Mouse (Mus musculus) forebrain, embryonic 11.5 days (tissue): Measurements from ENCODE around the gene Crebrf. TPM values are rescaled to one million over a fixed set of nuclear protein-coding genes. Genes with fewer than 3 reads are reported as not detected.

Source experiments
- ATAC-seq: fragments of 200-750 bp; cut with Nextera tagmentation; replicated peaks from 2 replicates; pipeline ENCODE4 v1.8.0; 2017; ENCODE audit warnings: moderate TSS enrichment; ENCODE audit not compliant: low FRiP score
- DNase-seq: peaks from one replicate; pipeline ENCODE4 v3.0.0-alpha.2; 2017; ENCODE audit warnings: low spot score
- H3K27ac ChIP-seq: fragments of 300-500 bp; sonication (generic); 2 replicates; pipeline ENCODE4 v1.5.1; 2014; ENCODE audit warnings: low read depth, low read length
- H3K27me3 ChIP-seq: fragments of 300-500 bp; sonication (generic); 2 replicates; pipeline ENCODE4 v1.6.1; 2014; ENCODE audit warnings: mild to moderate bottlenecking, low read length, mixed read lengths; ENCODE audit not compliant: control insufficient read depth, insufficient read depth
- H3K36me3 ChIP-seq: fragments of 300-500 bp; sonication (generic); 2 replicates; pipeline ENCODE4 v1.6.1; 2014; ENCODE audit warnings: mild to moderate bottlenecking, low read length, moderate library complexity, mixed read lengths; ENCODE audit not compliant: control insufficient read depth, insufficient read depth
- H3K4me1 ChIP-seq: fragments of 300-500 bp; sonication (generic); replicated peaks from 2 replicates; pipeline ENCODE4 v1.6.1; 2014; ENCODE audit warnings: low read length, mixed read lengths; ENCODE audit not compliant: control insufficient read depth, insufficient read depth
- H3K4me2 ChIP-seq: fragments of 300-500 bp; sonication (generic); 2 replicates; pipeline ENCODE4 v1.6.1; 2014; ENCODE audit warnings: low read depth, mild to moderate bottlenecking, low read length, moderate library complexity, mixed read lengths; ENCODE audit not compliant: severe bottlenecking
- H3K4me3 ChIP-seq: fragments of 300-500 bp; sonication (generic); 2 replicates; pipeline ENCODE4 v1.5.1; 2014; ENCODE audit warnings: low read depth, low read length
- H3K9ac ChIP-seq: fragments of 300-500 bp; sonication (generic); 2 replicates; pipeline ENCODE4 v1.6.1; 2014; ENCODE audit warnings: low read length
- H3K9me3 ChIP-seq: fragments of 300-500 bp; sonication (generic); 2 replicates; pipeline ENCODE4 v1.6.1; 2016; ENCODE audit warnings: low read length, mixed read lengths; ENCODE audit not compliant: control insufficient read depth
- WGBS: fragments of 180-500 bp; shearing (Covaris S2); extraction: QIAGEN DNeasy Blood & Tissue Kit; methylation state at CpG from one replicate; pipeline ENCODE4 v1.1.7; 2014; 5-methylcytosine and 5-hydroxymethylcytosine counted together
- polyA plus RNA-seq: library from polyadenylated mRNA; unstranded; fragments of >200 nt; fragmentation: Nextera tagmentation; extraction: Ambion mirVana; gene quantifications from 2 replicates; pipeline ENCODE4 v1.2.1, GENCODE M21; 2014

The Crebrf gene
- polyA plus RNA-seq, 1 experiment from 2014 or later: 2.8 TPM

DNA sequence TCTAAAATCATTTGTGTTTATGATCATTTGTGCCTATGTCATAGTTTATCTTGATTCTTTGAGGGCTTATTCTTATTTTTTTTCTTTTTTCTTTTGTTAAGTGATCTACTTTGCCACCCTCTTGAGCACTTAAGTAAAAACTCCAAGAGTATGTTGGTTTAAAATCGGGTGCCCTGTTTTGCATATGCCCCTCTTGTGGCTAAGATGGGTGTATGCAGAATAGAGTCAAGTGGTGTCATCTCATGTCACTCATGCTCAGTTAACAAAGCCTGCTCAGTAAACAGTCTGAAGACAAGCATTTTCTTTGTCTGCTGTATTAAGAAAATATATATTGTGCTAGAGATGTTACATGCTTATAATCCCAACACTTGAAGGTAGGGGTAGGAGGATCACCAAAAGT is 27.8 kb downstream of the Crebrf start:
- Histone ChIP-seq H3K27me3 (no peaks in the 10 kb centered on the region), H3K27ac (no peak overlapping the region), H3K4me2 (no peak overlapping the region), H3K9me3 (no peaks in the 10 kb centered on the region), H3K36me3 (no peaks in the 10 kb centered on the region), H3K4me3 (no peak overlapping the region), H3K4me1 (no peaks in the 10 kb centered on the region), H3K9ac (no peak overlapping the region)
- ATAC-seq: no peak
- 85% methylated on average over 1 of the region's 1 CpGs for WGBS
- DNase-seq: no peak

DNA sequence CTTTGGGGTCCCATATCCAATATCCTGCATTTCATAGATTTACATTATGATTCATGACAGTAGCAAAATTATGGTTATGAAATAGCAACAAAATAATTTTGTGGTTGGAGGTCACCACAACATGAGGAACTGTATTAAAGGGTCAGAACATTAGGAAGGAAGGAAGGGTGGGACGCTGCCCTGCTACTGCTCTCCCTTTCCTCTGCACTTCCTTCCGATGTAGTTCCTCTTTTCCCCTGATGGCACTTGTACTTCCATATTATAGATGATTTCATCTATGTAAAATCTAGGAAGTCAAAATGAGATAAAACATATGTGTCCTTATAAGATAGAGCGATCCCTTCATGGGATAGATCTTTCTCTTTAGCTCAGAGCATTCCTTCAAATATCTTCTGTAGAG is 34.5 kb downstream of the Crebrf start:
- Histone ChIP-seq H3K9me3 (no peaks in the 10 kb centered on the region), H3K27me3 (no peaks in the 10 kb centered on the region), H3K4me3 (no peak overlapping the region), H3K27ac (no peak overlapping the region), H3K9ac (no peak overlapping the region), H3K4me1 (no peaks in the 10 kb centered on the region), H3K36me3 (no peaks in the 10 kb centered on the region), H3K4me2 (no peak overlapping the region)
- DNase-seq (no peak), ATAC-seq (no peak)
- WGBS: 79% methylated on average over 3 of the region's 3 CpGs

DNA sequence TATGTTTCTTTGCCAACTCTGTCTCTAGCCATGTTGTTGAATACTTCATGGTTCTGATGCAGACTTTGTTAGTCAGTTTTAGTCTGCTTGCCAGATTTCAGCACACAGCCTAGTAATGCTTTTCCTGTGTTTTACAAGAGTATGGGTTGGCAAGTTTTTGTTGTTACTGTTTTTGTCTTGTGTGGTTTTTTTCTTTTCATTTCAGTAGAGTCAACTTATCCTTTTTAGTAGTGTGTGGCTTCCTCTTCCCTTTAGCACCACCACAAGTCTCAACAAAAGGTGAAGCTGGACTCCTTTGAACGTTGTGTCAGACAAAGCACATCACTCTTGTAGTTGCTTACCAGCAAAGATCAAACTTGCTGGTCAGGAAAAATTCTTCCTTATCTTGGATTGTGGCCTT is 36.8 kb downstream of the Crebrf start:
- Histone ChIP-seq H3K9me3 (no peaks in the 10 kb centered on the region), H3K36me3 (no peaks in the 10 kb centered on the region), H3K27me3 (no peaks in the 10 kb centered on the region), H3K27ac (no peak overlapping the region), H3K4me3 (no peak overlapping the region), H3K4me2 (no peak overlapping the region), H3K4me1 (no peaks in the 10 kb centered on the region), H3K9ac (no peak overlapping the region)
- ATAC-seq (no peak), DNase-seq (no peak)
- 87% methylated on average over 1 of the region's 1 CpGs for WGBS

DNA sequence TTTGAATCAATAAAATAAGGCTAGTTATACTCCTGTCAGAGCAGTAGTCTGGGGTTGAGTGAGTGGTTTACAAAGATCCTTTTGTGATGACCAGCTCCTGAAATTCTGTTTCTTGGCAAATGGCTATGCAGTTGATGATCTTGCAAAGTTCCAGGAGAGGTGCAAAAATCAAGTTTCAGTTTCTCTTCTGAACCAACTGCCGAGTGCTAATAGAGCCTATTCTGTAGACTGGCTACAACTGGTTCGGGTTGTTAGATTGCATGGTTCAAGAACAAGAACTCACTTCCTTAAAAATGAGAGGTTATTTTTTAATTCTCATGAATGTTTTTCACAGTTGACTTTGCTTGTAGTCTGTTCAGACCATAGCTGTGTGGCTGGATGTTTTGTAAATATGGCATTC is 38.0 kb downstream of the Crebrf start:
- Histone ChIP-seq H3K9me3 (no peaks in the 10 kb centered on the region), H3K9ac (no peak overlapping the region), H3K4me2 (no peak overlapping the region), H3K4me1 (no peaks in the 10 kb centered on the region), H3K36me3 (no peaks in the 10 kb centered on the region), H3K4me3 (no peak overlapping the region), H3K27ac (no peak overlapping the region), H3K27me3 (no peaks in the 10 kb centered on the region)
- DNase-seq (no peak), ATAC-seq (no peak)
- 88% methylated on average over 2 of the region's 2 CpGs for WGBS

DNA sequence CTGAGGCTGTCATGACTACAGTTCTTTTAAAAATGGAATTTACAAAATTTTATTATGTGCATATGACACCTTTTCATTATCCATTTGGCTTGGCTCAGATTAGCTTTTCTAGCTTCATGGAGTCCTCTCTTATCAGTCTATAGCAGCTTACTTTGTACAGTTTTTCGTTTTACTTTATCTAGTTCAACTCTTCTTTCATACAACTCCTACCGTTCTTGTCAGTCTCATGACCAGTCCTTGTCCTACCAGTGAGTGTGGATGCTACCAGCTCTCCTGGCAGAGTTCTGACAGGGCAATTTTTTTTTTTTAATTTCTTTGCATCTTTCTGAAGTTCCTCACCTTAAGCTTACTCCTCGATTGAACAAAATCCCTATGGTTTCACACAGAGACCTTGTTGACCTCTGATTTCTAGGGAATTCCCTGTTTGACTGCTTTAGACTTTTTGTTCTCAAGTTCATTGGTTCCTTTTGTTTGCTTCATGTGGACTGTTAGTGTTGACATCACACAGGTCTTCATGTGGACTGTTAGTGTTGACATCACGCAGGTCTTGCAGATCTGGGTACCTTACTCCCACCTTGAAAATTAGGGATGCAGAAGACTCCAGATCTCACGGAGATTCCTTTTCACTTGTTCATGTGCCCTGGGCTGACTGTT is 51.8 kb downstream of the Crebrf start:
- Histone ChIP-seq H3K27ac (no peak overlapping the region), H3K27me3 (no peaks in the 10 kb centered on the region), H3K9me3 (no peaks in the 10 kb centered on the region), H3K9ac (no peak overlapping the region), H3K4me2 (no peak overlapping the region), H3K4me1 (no peaks in the 10 kb centered on the region), H3K36me3 (no peaks in the 10 kb centered on the region), H3K4me3 (no peak overlapping the region)
- ATAC-seq: no peak
- no peak for DNase-seq
- 87% methylated on average over 5 of the region's 5 CpGs for WGBS

DNA sequence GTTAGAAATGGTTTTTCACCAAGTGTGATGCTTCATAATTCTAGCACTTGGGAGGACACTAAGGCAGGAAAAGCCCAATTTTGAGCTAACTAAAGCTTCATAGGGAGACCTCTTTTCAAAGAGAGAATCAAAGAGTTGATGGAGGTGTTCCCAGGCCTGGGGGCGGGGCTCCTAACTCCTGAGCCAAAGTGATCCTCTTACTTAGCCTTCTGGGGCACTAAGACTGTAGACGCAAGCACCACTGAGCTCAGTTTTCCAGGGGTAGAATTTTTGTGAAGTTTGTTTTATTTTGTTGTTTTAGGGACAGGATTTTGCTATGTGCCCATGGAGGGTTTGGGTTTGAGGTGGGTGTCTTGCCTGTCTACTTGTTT is 52.3 kb downstream of the Crebrf start:
- no peaks in the 10 kb centered on the region for H3K27me3 ChIP-seq
- DNase-seq (no peak), ATAC-seq (no peak)
- no peaks in the 10 kb centered on the region for H3K4me1 ChIP-seq
- no peak overlapping the region for H3K9ac ChIP-seq
- H3K27ac ChIP-seq: no peak overlapping the region
- no peaks in the 10 kb centered on the region for H3K9me3 ChIP-seq
- 85% methylated on average over 2 of the region's 2 CpGs for WGBS
- H3K4me2 ChIP-seq: no peak overlapping the region
- no peaks in the 10 kb centered on the region for H3K36me3 ChIP-seq
- H3K4me3 ChIP-seq: no peak overlapping the region

DNA sequence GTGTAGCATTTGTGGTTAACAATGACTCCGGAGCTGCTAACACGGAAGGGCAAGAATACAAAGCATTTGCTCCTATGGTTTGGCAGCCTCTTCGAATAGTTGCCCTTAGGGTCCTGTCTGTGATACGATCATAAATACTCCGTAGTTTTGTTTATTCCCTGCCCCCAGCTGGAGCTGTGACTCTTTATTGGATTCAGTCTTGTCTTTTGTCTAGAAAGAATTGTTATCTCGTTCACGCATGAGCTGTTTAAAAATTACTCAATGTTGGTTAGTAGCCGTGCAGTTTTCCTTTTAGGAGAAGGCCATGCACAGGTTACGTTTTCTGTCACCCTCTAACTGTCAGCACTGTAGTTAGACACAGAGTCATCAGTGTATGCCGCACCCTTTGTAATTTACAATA is 60.8 kb downstream of the Crebrf start:
- no peak for DNase-seq
- Histone ChIP-seq H3K36me3 (no peaks in the 10 kb centered on the region), H3K4me3 (no peak overlapping the region), H3K9ac (no peak overlapping the region), H3K4me1 (no peaks in the 10 kb centered on the region), H3K27ac (no peak overlapping the region), H3K4me2 (no peak overlapping the region), H3K27me3 (no peaks in the 10 kb centered on the region), H3K9me3 (no peaks in the 10 kb centered on the region)
- 56% methylated on average over 10 of the region's 10 CpGs for WGBS
- no peak for ATAC-seq

DNA sequence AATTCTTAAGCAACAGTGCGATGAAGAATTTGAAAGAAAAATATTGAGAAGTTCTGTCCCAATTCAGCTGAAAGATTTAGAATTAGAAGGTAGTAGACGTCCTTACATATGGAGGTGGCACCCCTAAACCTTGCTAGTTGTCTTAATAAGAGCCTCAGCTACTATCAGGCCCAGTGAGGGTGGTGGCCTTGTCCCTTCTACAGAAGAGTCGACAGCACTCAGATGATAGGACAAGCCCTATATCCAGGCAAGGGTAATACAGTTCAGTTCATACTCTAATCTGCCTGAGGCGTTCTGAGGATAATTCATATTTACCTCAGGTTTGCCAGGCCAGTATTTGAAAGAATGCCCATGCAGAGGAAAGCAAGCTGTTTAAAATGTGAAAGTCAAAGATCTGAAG is 62.6 kb downstream of the Crebrf start:
- H3K36me3 ChIP-seq: no peaks in the 10 kb centered on the region
- no peak overlapping the region for H3K9ac ChIP-seq
- no peak overlapping the region for H3K27ac ChIP-seq
- no peak for DNase-seq
- H3K4me1 ChIP-seq: no peaks in the 10 kb centered on the region
- no peak overlapping the region for H3K4me2 ChIP-seq
- no peaks in the 10 kb centered on the region for H3K9me3 ChIP-seq
- no peak overlapping the region for H3K4me3 ChIP-seq
- H3K27me3 ChIP-seq: no peaks in the 10 kb centered on the region
- ATAC-seq: no peak
- 88% methylated on average over 4 of the region's 4 CpGs for WGBS

DNA sequence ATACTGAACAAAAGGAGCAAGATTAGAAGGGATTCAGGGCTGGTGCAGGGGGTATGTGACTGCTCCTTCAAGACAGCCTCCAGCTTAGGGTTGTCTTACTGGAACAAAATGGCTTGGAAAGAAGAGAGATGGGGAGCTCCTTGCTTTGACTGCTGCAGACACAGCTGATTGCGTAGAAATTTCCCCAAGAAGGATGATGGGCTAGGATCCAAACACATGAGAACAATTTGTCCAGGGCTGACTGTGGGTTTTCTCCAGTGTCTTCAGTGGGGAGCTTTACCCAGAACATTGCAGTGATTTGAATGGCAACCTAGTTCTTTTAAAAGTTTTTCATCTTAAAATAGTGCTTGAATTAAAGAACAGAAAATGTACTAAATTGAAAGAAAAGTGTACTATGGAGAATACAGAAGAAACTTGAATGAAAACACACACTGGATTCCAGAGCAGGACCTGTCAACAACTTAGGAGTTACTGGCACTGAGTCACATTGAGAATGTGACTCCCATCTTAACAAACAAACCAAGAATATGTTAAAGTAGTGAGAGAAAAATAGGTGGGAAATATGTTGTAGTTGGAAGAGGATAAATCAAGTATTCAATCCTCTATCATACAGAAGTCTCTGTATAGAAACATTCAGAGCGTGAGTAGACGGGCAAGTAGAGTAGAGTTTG is 63.1 kb downstream of the Crebrf start:
- Histone ChIP-seq H3K4me3 (no peak overlapping the region), H3K4me2 (no peak overlapping the region), H3K27me3 (no peaks in the 10 kb centered on the region), H3K9me3 (no peaks in the 10 kb centered on the region), H3K27ac (no peak overlapping the region), H3K4me1 (no peaks in the 10 kb centered on the region), H3K36me3 (no peaks in the 10 kb centered on the region), H3K9ac (no peak overlapping the region)
- DNase-seq (no peak), ATAC-seq (no peak)
- WGBS: 87% methylated on average over 3 of the region's 3 CpGs
